Mouse (Mus musculus) midbrain, embryonic 15.5 days (tissue): ENCODE measurements around the gene Mus81. TPM values are rescaled to one million over a fixed set of nuclear protein-coding genes. Genes with fewer than 3 reads are reported as not detected.
"Not testable (repeated sequence)": the region's sequence is repeated elsewhere in the genome, so short reads cannot be mapped to it uniquely, and the experiment has no call there.

Experiments used
- ATAC-seq: fragments of 200-750 bp; cut with Nextera tagmentation; replicated peaks from 2 replicates; pipeline ENCODE4 v1.8.0; 2017; ENCODE audit warnings: moderate TSS enrichment
- H3K27ac ChIP-seq: fragments of 300-500 bp; sonication (generic); 2 replicates; pipeline ENCODE4 v1.5.1; 2015; ENCODE audit warnings: mild to moderate bottlenecking, inconsistent platforms
- H3K27me3 ChIP-seq: fragments of 300-500 bp; sonication (generic); replicated peaks from 2 replicates; pipeline ENCODE4 v1.6.1; 2015; ENCODE audit warnings: inconsistent platforms
- H3K36me3 ChIP-seq: fragments of 300-500 bp; sonication (generic); replicated peaks from 2 replicates; pipeline ENCODE4 v1.6.1; 2015; ENCODE audit warnings: inconsistent platforms
- H3K4me1 ChIP-seq: fragments of 300-500 bp; sonication (generic); 2 replicates; pipeline ENCODE4 v1.6.1; 2015; ENCODE audit warnings: inconsistent platforms
- H3K4me2 ChIP-seq: fragments of 300-500 bp; sonication (generic); 2 replicates; pipeline ENCODE4 v1.6.1; 2015; ENCODE audit warnings: inconsistent platforms, mild to moderate bottlenecking, moderate library complexity
- H3K4me3 ChIP-seq: fragments of 300-500 bp; sonication (generic); 2 replicates; pipeline ENCODE4 v1.5.1; 2015; ENCODE audit warnings: mild to moderate bottlenecking, inconsistent platforms
- H3K9ac ChIP-seq: fragments of 300-500 bp; sonication (generic); 2 replicates; pipeline ENCODE4 v1.6.1; 2015; ENCODE audit warnings: mild to moderate bottlenecking, inconsistent platforms
- H3K9me3 ChIP-seq: fragments of 300-500 bp; sonication (generic); 2 replicates; pipeline ENCODE4 v1.6.1; 2016; ENCODE audit warnings: inconsistent platforms
- WGBS: fragments of 180-500 bp; shearing (Covaris S2); methylation state at CpG from one replicate; pipeline ENCODE4 v1.1.7; 2015; ENCODE audit warnings: mixed read lengths; 5-methylcytosine and 5-hydroxymethylcytosine counted together
- polyA plus RNA-seq: library from polyadenylated mRNA; unstranded; fragments of >200 nt; fragmentation: Nextera tagmentation; extraction: Ambion mirVana; gene quantifications from 2 replicates; pipeline ENCODE4 v1.2.1, GENCODE M21; 2015

Mus81 gene
- polyA plus RNA-seq, 1 experiment from 2014 or later = 54.3 TPM

GRCm38 (mm10) chr19:5511074-5511632, 23.0 kb upstream of the Mus81 start:
- WGBS = 48% methylated on average over 14 of the region's 15 CpGs
- no peaks in the 10 kb centered on the region for H3K36me3 ChIP-seq
- H3K4me2 ChIP-seq = peak overlapping the region; percentile 86
- H3K27ac ChIP-seq = peak overlapping the region; percentile 54
- peak overlapping the region; percentile 59 for H3K4me3 ChIP-seq
- H3K4me1 ChIP-seq = peaks cover 27% of the 10 kb centered on the region
- no peaks in the 10 kb centered on the region for H3K27me3 ChIP-seq
- peak overlapping the region; percentile 62 for H3K9ac ChIP-seq
- no peaks in the 10 kb centered on the region for H3K9me3 ChIP-seq
- 0 out of 2 replicates have a peak, but pooled peaks have one; percentile 2 for ATAC-seq

- peak; percentile 99 for ATAC-seq
- Histone ChIP-seq H3K9me3 (no peaks in the 10 kb centered on the region), H3K4me3 (peak within 1 kb of the TSS; percentile 59), H3K9ac (peak within 1 kb of the TSS; percentile 62), H3K27me3 (no peaks in the 10 kb centered on the region), H3K27ac (peak within 1 kb of the TSS; percentile 81), H3K36me3 (no peaks in the 10 kb centered on the region), H3K4me1 (peaks cover 28% of the 10 kb centered on the region), H3K4me2 (peak within 1 kb of the TSS; percentile 86)
- 3% methylated on average over 47 of the region's 47 CpGs for WGBS
These were observed 22.1 kb upstream of the Mus81 start, which contains the start of gene Snx32 for GRCm38 (mm10) chr19:5510031-5511026. Snx32 (minus strand) TSS chr19:5510538.

- no peaks in the 10 kb centered on the region for H3K27me3 ChIP-seq
- ATAC-seq = no peak
- 57% methylated on average over 17 of the region's 17 CpGs for WGBS
These were observed 15.5 kb upstream of the Mus81 start, which contains the start of gene 1700020D05Rik for GRCm38 (mm10) chr19:5503687-5504086. 1700020D05Rik (minus strand) TSS chr19:5503787.

GRCm38 (mm10) chr19:5500330-5500875, 12.2 kb upstream of the Mus81 start:
- Histone ChIP-seq H3K27me3 (no peaks in the 10 kb centered on the region), H3K9me3 (no peaks in the 10 kb centered on the region), H3K4me3 (no peak overlapping the region), H3K4me2 (no peak overlapping the region), H3K36me3 (peaks cover 32% of the 10 kb centered on the region), H3K9ac (no peak overlapping the region), H3K4me1 (no peaks in the 10 kb centered on the region), H3K27ac (no peak overlapping the region)
- no peak for ATAC-seq
- WGBS = 93% methylated on average over 2 of the region's 2 CpGs

More at GRCm38 (mm10) chr19:5503687-5504086, 15.5 kb upstream of the Mus81 start, which contains the start of gene 1700020D05Rik:
- Histone ChIP-seq H3K36me3 (0 out of 2 replicates have a peak, but pooled peaks cover 4% of the 10 kb centered on the region), H3K4me1 (peaks cover 5% of the 10 kb centered on the region; the same call in 1 of the 2 replicates), H3K4me3 (no peak within 1 kb of the TSS), H3K9me3 (no peaks in the 10 kb centered on the region), H3K27ac (no peak within 1 kb of the TSS), H3K4me2 (no peak within 1 kb of the TSS), H3K9ac (no peak within 1 kb of the TSS)

- 87% methylated on average over 16 of the region's 16 CpGs for WGBS
- H3K4me3 ChIP-seq = no peak overlapping the region
- H3K4me2 ChIP-seq = no peak overlapping the region
- H3K9me3 ChIP-seq = no peaks in the 10 kb centered on the region
- H3K36me3 ChIP-seq = peaks cover 49% of the 10 kb centered on the region
- no peak for ATAC-seq
- H3K4me1 ChIP-seq = peaks cover 19% of the 10 kb centered on the region
- H3K27ac ChIP-seq = no peak overlapping the region
- H3K9ac ChIP-seq = no peak overlapping the region
- H3K27me3 ChIP-seq = no peaks in the 10 kb centered on the region
These were observed 7.8 kb upstream of the Mus81 start for GRCm38 (mm10) chr19:5496052-5496370.

GRCm38 (mm10) chr19:5495353-5496051, 7.3 kb upstream of the Mus81 start:
- 85% methylated on average over 12 of the region's 12 CpGs for WGBS
- H3K36me3 ChIP-seq = peaks cover 49% of the 10 kb centered on the region
- H3K27ac ChIP-seq = no peak overlapping the region
- no peak overlapping the region for H3K4me2 ChIP-seq
- H3K4me3 ChIP-seq = no peak overlapping the region
- H3K9ac ChIP-seq = no peak overlapping the region
- ATAC-seq = no peak
- H3K9me3 ChIP-seq = no peaks in the 10 kb centered on the region
- peaks cover 19% of the 10 kb centered on the region for H3K4me1 ChIP-seq
- no peaks in the 10 kb centered on the region for H3K27me3 ChIP-seq

GRCm38 (mm10) chr19:5494314-5494713, 6.1 kb upstream of the Mus81 start:
- no peak overlapping the region for H3K4me2 ChIP-seq
- WGBS = 87% methylated on average over 3 of the region's 3 CpGs
- no peaks in the 10 kb centered on the region for H3K9me3 ChIP-seq
- H3K27ac ChIP-seq = no peak overlapping the region
- peaks cover 49% of the 10 kb centered on the region for H3K36me3 ChIP-seq
- no peak for ATAC-seq
- no peak overlapping the region for H3K9ac ChIP-seq
- H3K27me3 ChIP-seq = no peaks in the 10 kb centered on the region
- H3K4me3 ChIP-seq = no peak overlapping the region
- peaks cover 26% of the 10 kb centered on the region for H3K4me1 ChIP-seq

GRCm38 (mm10) chr19:5493301-5493721, 5.1 kb upstream of the Mus81 start:
- not testable (repeated sequence) for H3K27ac ChIP-seq, H3K9ac ChIP-seq, H3K9me3 ChIP-seq, H3K27me3 ChIP-seq, ATAC-seq, H3K4me2 ChIP-seq, H3K4me3 ChIP-seq
- Histone ChIP-seq H3K4me1 (peaks cover 36% of the 10 kb centered on the region), H3K36me3 (peaks cover 49% of the 10 kb centered on the region)
- 63% methylated on average over 9 of the region's 9 CpGs for WGBS

- H3K27ac ChIP-seq = no peak overlapping the region
- H3K9ac ChIP-seq = no peak overlapping the region
- H3K27me3 ChIP-seq = no peaks in the 10 kb centered on the region
- H3K4me2 ChIP-seq = no peak overlapping the region
- peak overlapping the region; percentile 83; the same call in 1 of the 2 replicates for H3K4me3 ChIP-seq
- WGBS = 85% methylated on average over 4 of the region's 4 CpGs
- H3K9me3 ChIP-seq = no peaks in the 10 kb centered on the region
- no peak for ATAC-seq
- H3K4me1 ChIP-seq = peaks cover 37% of the 10 kb centered on the region
- peaks cover 43% of the 10 kb centered on the region for H3K36me3 ChIP-seq
These were observed 4.4 kb upstream of the Mus81 start for GRCm38 (mm10) chr19:5492641-5493040.

- ATAC-seq = peak; percentile 45
- WGBS = under 1% methylated on average over 59 of the region's 59 CpGs
- peaks cover 28% of the 10 kb centered on the region for H3K36me3 ChIP-seq
- H3K27me3 ChIP-seq = no peaks in the 10 kb centered on the region
- H3K4me1 ChIP-seq = peaks cover 52% of the 10 kb centered on the region
- H3K27ac ChIP-seq = peak overlapping the region; percentile 96
- H3K4me2 ChIP-seq = peak overlapping the region; percentile 81
- H3K9ac ChIP-seq = peak overlapping the region; percentile 88
- H3K4me3 ChIP-seq = peak overlapping the region; percentile 83
- H3K9me3 ChIP-seq = no peaks in the 10 kb centered on the region
These were observed 2.9 kb upstream of the Mus81 start for GRCm38 (mm10) chr19:5490898-5491708.

- Histone ChIP-seq H3K27ac (peak within 1 kb of the TSS; percentile 96), H3K4me1 (peaks cover 52% of the 10 kb centered on the region), H3K9me3 (no peaks in the 10 kb centered on the region), H3K9ac (peak within 1 kb of the TSS; percentile 88), H3K27me3 (no peaks in the 10 kb centered on the region), H3K4me2 (peak within 1 kb of the TSS; percentile 83), H3K4me3 (peak within 1 kb of the TSS; percentile 83), H3K36me3 (peaks cover 21% of the 10 kb centered on the region)
- WGBS = under 1% methylated on average over 62 of the region's 62 CpGs
- peak; percentile 77 for ATAC-seq
These were observed 2.2 kb upstream of the Mus81 start, which contains the start of gene Cfl1 for GRCm38 (mm10) chr19:5490313-5490897. Cfl1 (plus strand) TSS chr19:5490455.
